Mouse (Mus musculus) liver, adult 2 months (tissue): ENCODE data around the gene Klhdc10.

Source experiments
- CTCF ChIP-seq: fragments of 200-500 bp; IDR thresholded peaks from 2 replicates; pipeline ENCODE4 v1.5.1; 2011; ENCODE audit warnings: low read depth, low read length, control low read depth
- POLR2A ChIP-seq: fragments of 200-500 bp; IDR thresholded peaks from 2 replicates; pipeline ENCODE4 v1.6.1; 2011; ENCODE audit warnings: low read length, control low read depth; ENCODE audit not compliant: insufficient read depth; ENCODE audit errors: extremely low read depth

GRCm38 (mm10) chr6:30404671-30405070 is 3.0 kb downstream of the Klhdc10 start:
- TF ChIP-seq POLR2A = no peak
- TF ChIP-seq CTCF = no peak
